Mouse (Mus musculus) regulatory T cell (primary cell): ENCODE measurements around the gene Hmg20a.

Experiments
- in situ Hi-C: fragments of 300-600 bp; cut with MboI, MseI; formaldehyde crosslinking; loops from one replicate; pipeline ENCODE4 v1.15.1; 2025; ENCODE audit warnings: high pct_unique_total_duplicates

Gene Hmg20a

GRCm38 (mm10) chr9:56516219-56516618 lies 97.8 kb downstream of the Hmg20a start:
- in situ Hi-C loops = no loop called here

DNA sequence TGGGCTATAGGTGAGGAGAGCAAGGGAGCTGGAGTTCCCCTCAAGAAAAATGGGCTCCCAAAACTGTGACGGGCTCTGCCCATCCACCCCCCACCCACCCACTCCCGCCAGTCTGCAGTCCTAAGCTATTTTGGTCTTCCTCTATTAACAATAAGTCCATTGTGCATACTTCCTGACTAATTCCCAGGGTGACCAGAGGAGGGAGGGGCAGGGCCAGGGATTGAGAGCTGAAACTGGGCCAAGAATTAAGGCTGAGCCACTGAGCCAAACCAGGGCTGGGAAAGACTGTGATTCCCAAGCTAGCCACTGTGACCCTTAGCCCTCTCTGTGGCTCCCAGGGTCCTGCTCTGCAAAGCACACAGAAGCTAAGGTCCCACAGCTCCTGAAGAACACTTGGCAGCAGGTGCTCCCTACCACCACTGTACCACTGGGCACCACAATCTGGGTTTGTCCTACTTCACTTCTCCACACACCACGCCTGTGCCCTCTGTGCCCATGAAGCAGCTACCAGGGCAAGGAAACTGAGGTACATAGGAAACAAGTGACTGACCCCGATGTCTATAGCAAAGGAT lies 98.4 kb downstream of the Hmg20a start:
- in situ Hi-C loops = no loop called here

- in situ Hi-C loops = no loop called here
Observed at GRCm38 (mm10) chr9:56522281-56522680, 103.9 kb downstream of the Hmg20a start.

DNA sequence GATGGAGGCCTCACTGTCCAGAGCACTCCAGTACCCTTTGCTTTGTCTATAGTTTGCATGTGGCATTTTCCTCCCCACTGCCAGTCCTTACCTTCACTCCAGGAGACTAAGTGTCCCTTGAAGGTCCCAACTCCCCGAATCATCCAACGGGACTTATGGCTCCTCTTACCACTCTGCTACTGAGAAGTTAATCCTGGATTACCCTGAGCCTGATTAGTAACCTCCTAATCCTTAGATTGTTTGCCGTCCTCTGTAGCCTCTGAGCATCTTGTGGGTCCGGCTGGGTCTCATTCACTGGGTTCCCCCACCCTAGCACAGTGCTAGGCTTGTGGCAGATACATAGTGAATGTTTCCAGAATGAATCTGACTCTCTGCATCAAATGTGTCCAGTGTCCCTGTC lies 109.5 kb downstream of the Hmg20a start:
- in situ Hi-C loops = no loop called here

DNA sequence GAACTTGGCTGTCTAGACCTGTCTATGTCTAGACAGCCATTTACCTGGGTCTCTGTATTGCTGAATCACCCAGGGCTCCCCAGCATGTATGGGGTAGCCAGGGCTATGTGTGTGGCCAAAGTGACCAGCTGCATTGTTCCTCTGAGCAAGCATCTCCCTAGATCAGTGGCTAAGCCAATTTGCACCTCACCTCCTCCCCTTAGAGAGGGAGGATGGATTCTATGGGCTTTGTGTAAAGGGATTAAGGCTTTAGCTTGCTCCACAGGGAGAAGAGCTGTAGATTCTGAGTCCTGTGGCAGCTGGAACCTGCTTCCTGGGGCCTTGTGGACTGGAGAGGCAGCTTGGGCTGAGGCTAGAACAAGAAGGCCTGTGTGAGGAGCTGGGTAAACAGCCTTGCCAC lies 113.6 kb downstream of the Hmg20a start:
- in situ Hi-C loops = no loop called here

- in situ Hi-C loops = no loop called here
Observed at GRCm38 (mm10) chr9:56533916-56534315, 115.5 kb downstream of the Hmg20a start.

- in situ Hi-C loops = no loop called here
Observed at GRCm38 (mm10) chr9:56534727-56535126, 116.3 kb downstream of the Hmg20a start.

GRCm38 (mm10) chr9:56535361-56535760 lies 117.0 kb downstream of the Hmg20a start:
- in situ Hi-C loops = no loop called here

DNA sequence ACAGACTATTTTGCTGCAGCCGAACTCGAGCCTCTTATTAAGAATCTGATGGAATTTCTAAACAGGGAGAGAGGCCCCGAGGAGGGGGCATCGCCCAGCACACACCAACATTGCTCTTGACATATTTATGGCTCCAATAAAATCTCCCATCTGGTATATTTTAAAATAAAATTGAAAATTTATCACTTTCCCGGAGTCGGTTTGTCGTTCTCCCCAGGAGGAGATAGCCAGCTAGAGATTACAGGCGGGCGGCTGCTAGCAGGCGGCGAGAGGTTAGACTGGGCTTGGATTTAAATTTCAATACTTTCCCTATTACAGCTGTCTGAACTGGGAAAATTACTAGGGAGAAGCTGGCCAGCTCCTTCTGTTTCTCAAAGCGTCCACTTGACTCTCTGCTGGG lies 121.6 kb downstream of the Hmg20a start:
- in situ Hi-C loops = no loop called here

GRCm38 (mm10) chr9:56544687-56545475 lies 126.5 kb downstream of the Hmg20a start:
- in situ Hi-C loops = no loop called here
